Mouse (Mus musculus): ENCODE measurements around the gene Snai1.

Snai1 gene

DNA sequence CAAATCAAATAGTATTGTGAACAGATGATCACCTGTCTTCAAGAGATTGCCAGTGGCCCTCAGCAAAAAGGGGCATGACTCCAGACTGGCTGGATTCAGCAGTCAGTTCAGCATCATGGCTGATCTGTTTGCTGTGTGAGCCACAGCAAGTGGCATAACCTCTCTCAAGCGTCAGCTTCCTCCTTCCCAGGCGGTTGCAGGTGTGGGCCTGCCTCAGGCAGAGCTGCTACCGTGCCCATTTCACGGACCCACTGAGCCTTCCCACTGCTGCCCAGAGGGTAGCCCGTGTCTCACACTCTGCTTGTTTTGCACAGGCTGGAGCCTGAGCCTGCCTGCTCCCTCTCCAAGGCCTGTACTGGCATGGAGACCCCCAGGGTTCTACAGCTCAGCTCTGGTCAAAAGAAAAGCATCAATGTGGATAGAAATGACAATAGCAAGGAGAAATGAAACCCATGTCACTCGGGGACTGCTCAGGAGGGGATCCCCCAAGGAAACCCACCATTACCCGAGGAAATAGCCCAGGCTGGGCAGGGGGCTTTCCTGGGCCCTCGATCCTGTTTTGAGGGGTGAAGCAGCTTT is 13.4 kb downstream of the Snai1 start:
- DNase-seq = peak; percentile 50 to 64

DNA sequence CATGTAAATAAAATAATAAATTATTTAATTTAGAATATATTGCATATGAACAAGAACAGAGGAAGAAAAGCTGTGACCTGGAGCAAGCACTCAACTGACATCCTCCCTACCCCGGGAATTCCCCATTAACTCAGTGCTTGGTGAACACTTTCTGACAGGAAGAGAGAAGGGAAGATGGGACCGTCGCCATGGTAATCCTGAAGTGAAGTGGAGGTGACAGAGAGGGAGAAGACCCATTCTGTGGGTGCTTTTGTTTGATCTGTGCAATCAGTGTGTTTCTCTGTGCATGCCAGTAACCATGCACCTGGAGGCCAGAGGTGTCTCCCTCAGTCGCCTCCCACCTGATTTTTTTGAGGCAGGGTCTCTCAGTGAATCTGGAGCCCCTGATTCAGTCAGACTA is 14.3 kb downstream of the Snai1 start:
- DNase-seq = no peak

DNA sequence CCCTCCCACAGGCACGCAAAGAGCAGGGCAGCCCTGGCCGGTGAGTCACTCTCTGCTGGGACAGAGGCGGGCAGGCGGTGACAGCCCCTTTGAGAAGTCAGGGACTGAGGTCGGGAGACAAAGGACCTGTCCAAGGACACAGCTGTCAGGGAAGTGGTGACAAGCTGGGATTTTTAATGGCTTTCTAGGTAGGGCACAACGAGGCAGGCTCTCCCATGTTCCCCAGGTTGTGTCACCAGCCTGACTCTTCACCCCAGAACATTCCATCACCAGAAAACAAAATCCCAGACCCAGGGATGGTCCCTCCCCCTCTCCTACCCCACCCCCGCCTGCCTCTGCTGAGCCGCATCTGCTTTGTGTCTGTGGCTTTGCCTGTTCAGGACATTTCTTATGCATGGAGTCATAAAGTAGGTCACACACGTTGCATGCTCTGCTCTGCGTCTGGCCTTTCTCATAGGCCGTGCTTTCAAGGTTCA is 15.0 kb downstream of the Snai1 start:
- peak; percentile 39 to 56 for DNase-seq

DNA sequence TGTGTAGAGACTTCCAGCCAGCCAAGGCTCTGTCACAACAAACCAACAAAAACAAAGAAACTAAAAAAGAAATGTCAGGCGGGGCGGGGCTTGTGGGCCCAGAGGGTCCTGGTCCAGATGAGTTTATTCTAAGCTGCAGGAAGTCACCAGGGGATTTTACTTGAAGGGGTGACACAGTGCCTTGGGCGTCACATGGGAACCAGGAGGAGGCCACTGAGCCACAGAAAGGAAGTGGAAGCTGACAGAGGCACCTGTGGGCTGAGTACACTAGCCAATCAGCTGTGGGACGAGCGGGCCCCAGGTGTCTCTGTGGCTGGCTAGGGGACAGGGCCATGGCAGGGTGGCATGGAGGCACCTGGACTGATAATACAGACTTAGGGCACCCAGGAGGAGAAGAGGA is 17.8 kb downstream of the Snai1 start:
- DNase-seq = peak; percentile 44 to 69

DNA sequence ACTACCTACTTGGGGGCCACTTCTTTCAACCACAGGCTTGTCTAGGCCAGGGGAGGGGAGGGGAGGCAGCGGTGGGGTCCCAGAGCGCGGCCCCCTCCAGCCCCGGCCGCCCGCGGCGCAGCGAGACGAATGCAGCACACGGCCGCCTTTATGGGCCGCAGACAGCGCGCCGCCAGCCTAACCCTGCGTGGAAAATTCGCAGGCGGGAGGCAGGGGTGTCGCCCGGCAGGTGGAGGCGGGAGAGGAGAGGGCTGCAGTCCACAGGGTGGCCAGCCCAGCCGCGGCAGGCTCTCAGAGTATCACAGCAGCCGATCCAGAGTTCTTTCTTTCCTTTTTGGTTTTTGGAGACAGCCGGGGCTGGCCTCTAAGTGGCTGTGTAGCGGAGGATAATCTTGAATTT is 21.4 kb downstream of the Snai1 start:
- DNase-seq = no peak

DNA sequence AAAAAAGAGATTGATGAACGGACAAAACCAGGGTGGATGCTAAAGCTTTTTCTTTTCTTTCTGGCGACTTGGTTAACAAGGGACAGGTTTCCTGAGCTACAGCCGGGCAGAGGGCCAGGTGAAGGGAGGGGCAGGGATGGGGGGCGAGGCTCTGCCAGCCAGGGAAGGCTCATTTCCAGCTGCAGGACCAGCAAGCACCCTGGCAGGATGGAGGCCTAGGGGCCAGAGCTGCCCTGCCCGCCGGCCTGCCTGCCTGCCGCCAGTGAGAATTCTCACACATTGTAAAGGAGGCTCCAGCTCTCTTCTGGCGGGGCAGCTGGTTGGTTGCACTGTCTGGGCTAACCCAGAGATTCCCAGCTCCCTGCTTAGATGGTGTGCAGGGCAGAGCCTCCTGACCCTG is 24.1 kb downstream of the Snai1 start:
- DNase-seq = no peak

DNA sequence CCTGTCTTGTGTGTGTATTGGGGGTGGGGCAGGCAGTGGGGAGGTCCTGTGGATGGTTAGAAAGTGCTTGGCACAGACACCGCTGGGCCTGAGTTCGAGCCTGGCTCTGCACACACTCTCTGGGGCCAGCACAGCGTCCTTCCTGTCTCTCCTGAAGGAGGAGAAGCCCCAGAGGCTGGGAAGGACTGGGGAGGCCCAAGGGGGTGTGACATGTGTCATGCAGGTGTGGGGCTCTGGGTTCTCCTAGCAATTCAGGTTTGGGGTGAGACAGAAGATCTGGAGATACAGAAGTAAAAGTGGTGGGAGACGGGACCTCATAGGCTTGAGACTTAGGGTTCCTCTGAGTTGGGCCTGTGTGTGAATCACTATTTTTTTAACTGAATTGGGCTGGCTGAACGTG is 25.0 kb downstream of the Snai1 start:
- no peak for DNase-seq

DNA sequence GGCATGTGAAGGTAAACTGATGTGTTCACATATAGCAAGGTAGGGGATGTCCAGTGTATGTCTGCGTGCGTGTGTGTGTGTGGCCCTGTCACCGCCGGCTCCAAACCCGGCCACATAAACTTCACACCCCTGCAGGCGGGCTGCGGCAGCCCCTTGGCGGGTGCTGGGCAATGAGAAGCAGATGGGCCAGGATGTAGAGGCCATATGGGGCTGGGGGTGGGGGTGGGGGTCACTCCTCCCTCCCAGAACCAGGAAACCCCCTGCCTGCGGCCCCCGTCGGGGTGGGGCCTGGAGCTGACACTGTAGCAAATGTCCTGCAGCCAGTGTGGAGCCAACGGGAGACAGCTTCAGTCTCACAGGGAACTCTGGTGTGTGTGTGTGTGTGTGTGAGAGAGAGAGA is 25.7 kb downstream of the Snai1 start:
- DNase-seq = no peak

DNA sequence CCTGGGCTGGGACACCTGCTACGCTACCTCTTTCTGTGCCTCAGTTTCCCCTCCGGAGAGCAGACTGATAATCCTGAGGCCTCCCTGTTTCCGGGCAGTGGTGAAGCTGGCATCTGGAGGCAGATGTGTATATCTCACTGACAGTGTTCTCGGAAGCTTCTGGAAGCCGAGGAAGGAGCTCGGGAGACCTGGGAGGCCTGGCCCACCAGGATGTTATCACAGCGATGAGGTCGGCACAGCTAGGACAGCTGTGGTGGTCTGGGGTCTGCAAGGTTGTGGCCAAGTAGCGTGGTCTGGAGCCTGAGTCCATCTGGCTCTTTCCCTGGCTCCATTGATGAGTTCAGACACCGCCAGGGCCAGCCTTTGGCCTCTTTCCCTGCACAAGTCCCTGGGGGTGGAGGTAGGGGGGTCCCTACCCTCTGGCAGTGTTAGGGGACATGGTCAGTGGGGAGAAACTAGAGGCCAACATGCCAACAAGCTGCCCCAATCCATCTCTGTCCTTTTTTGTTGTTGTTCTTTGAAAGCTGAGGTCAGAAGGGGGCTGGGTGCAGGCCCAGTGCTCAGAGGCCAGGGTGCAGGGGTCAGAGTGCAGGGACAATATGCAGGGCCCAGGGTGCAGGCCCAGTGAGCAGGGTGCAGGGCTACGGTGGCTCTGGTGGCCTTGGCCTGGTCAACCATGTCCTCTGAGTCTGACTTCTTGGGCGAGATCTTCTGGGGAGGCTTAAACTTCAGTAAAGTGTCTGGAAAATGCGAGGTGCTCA is 26.7 kb downstream of the Snai1 start:
- no peak for DNase-seq

DNA sequence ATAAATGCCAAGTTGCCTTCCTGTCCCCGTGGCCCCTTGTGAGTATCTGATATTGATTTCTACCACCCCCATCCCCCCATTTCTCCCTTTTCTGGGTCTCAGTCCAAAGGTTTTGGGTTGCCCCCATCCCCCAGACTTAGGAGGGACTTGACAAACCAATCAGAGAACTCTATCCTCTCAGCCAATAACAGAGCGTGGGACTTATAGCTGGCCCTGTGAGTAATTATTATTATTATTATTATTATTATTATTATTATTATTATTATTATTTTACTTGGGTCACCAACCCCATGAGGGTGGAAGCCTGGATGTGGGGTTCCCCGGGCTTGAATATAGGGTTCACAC is 27.3 kb downstream of the Snai1 start:
- no peak for DNase-seq

DNA sequence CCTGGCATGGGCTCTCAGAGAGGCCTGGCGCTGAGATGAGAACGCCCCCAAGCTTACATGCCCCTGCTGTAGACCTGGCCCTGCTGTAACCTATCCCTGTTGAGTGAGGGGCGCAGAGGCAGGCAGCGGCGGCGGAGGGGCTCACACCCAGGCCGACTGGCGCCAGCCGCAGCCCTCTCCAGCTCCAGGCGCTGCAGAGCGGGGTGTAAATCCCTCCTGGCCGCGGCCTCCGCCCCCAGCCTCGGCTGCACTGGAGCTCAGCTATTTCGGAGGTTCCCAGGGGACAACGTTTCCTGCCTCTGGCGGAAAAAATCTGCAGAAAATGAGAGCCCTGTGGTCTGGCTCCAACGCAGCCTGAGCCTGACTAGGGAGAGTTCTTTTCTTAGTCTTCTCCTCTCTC is 27.7 kb downstream of the Snai1 start:
- DNase-seq = no peak

DNA sequence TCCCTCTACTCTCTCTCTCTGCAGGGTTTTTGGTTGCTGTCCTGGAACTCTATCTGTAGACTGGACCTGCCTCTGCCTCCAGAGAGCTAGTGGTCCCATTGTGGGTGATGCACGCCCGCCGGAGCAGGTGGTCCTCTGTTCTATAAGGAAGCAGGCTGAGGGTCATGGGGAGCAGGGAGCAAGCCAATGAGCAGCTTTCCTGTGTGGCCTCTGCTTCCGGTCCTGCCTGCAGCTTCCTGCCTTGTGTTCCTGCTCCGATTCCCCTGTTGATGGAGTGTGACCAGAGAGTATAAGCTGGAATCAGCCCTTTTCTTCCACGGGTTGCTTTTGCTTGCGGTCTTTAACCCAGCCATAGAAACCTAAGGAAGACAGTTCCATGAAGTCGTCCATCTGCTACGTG is 30.1 kb downstream of the Snai1 start:
- DNase-seq = no peak

DNA sequence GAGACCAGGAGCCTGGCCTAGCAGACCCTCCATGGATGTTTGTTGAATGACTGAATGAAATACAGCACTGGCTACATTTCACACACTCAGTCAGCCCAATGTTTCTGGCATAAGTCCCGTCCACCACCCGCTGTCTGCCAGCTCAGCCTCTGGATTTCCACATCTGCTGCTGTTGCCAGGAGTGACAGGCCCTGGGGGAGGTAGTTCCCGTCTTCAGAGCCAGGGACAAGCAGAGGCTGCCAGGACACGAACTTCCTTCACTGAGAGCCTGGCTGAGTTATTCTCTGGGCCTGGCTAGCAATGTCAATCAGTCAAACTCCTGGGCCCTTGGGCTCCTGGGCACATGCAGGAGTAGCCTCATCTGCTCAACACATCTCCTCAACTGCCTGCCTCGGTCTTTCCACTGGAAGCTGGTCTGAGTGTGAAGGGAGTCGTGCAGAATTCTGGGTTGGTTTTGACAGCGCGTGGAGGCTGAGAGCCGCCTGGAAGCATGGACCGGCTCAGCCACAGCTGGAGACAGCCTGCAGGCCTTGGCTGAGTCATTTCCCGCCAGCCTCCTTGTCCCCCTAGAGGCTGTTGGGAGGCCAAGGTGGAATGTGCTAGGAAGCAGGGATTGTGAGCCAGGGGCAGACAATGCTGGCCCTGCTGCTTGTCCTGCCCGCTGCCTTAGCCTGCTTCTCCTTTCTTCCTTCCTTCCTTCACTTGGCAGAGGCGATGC is 32.1 kb downstream of the Snai1 start:
- no peak for DNase-seq

DNA sequence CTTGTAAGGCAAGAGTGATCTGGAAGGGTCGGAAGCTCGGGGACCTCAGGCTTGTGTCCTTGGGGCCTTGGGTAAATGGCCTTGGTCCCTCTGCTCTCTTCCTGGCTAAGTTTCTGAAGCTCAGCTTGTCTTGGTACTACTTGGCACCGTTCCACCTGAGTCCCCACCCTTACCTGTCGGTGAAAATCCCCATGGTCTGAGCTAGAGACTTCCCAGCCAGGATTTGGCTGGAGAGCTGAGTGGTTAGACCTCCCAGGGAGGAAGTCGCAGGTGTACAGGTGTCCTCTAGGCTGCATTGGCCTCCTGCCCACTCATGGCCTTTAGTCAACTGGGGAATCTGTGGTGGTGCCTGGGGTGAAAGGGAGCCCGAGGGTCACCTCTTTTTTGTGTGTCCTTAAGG is 32.8 kb downstream of the Snai1 start:
- DNase-seq = no peak

DNA sequence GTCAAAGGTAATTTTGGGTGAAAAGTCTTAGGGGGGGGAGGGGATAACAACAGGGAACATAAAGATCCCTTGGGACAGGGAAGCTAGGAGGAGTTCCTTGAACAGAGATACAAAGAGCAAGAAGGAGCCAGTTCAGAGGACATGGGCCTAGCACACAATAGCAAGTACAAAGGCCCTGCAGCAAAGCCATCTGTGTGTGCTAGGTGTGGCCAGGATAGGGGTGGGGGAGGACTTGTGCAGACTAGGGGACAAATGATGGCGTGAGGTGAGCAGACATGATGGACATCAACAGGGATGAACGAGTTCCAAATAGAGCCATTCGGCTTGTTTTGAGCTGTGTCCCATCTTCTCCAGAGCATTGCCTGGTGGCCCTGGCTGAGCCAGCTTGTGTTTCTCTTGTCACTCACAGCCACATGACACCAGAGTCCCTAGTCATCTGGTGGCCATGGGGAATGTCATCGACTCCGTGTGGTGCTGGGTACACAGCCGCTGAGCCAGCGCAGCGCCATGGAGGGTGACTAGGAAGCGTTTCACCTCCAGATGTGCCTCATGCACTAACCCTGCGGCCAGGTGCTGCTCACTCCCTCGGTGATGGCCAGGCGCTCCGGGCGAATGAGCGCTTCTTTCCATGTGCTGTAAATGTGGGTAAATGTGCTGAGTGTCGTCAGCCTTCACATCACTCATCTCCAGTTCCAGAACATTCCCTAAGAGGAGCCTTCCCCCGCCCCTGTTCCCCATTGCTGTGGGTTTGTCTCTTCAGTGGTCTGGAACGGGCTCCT is 33.6 kb downstream of the Snai1 start:
- DNase-seq = no peak

DNA sequence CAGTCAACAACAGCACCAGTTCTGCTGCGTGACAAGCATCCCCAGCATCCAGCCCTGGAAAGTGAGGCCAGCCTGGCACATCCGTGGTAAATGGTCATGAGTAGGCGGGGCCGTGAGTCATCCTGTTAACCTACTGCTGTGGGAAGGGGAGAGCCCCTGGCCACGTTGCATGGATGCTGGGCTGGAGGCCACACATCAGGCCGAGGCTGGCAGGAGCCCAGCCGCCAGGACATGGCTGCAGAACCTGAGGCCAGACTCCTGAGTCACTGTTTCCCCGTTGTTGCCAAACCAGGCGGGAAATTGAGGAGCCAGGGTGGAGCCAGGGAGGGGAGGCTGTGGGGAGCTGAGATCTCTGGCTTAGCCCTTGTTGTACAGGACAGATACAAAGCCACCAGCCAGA is 36.8 kb downstream of the Snai1 start:
- no peak for DNase-seq

DNA sequence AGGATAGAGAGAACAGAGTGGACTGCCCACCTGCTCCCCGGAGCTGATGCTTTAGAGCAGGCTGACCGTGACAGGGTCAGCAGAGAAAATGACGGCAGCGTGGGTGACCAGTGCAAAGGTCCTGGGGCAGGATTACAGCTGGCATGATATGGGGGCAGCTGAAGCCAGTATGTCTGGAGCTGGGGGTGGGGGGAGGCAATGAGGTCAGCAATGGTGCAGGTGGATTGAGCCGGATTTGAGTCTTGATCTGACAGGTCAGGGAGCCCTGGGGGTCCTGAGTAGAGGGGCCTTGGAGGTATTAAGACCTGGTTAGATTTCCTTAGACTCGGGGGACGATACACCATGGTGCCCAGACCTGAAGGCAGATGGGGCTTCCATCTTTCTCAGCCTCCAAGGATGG is 37.6 kb downstream of the Snai1 start:
- no peak for DNase-seq

DNA sequence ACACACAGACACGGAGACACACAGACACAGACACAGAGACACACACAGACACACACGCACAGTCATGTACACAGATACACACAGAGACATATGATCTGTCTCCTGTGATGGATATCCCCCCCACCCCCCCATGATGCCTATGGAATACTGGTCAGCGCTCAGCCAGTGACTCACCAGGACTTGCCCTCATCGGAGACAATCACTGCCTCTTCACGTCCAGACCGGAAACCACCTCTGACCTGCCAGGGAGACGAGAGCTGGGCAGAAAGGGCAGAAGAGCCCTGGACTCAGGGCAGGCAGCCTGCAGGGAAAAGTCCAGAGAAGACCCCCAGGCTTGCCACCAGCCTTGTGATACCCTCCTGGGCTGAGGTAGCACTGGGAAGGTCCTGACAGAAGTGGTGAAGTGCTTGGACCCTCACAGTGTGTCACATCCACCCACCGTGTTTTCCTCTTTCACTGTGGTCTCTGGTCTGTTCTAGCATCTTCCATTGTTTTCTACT is 38.2 kb downstream of the Snai1 start:
- no peak for DNase-seq

DNA sequence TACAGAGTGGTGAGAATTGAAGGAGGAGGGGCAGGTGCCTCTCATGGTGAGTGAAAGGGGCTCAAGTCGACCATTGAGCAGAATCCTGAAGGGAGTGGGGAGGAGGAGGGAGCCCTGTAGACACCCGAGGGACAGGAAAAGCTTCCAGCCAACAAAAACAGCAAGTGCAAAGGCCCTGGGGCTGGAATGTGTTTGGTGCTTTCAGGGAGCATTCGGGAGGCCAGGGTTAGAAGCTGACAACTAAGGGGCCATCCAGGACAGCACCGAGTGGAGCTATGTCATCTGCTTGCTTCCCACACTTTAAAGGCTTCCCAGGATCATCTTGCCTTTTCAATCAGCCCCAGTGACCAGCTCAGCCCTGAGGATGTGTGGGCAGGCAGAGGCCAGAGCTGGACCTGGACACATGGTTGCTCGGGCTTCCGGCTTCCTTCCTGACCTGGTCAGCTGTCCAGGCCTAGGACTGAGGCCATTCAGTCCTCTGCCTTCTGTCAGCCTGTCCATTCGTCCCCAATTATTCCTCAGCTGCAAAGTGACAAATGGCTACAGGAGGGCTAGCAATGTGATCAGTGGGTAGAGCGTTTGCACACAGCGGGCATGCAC is 39.3 kb downstream of the Snai1 start:
- no peak for DNase-seq

DNA sequence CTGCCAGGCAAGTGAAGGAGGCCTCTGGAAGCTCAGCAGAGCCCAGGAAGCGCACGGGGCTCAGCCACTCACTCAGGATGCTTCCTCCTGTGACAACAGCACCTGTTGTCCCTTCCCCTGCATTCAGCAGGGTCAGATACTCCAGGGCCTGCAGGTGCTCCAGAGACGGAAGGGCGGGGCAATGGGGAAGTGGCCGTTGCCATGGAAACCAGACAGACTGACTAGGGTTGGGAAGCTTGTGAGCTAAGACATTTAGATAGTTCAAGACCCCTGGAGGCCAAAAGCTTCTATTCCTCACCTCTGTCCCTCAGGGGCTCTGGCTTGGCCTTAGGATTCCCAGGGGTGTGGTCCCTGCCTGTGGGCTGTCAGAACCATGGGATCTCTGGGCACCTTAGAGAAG is 40.5 kb downstream of the Snai1 start:
- peak; percentile 59 to 80 for DNase-seq

DNA sequence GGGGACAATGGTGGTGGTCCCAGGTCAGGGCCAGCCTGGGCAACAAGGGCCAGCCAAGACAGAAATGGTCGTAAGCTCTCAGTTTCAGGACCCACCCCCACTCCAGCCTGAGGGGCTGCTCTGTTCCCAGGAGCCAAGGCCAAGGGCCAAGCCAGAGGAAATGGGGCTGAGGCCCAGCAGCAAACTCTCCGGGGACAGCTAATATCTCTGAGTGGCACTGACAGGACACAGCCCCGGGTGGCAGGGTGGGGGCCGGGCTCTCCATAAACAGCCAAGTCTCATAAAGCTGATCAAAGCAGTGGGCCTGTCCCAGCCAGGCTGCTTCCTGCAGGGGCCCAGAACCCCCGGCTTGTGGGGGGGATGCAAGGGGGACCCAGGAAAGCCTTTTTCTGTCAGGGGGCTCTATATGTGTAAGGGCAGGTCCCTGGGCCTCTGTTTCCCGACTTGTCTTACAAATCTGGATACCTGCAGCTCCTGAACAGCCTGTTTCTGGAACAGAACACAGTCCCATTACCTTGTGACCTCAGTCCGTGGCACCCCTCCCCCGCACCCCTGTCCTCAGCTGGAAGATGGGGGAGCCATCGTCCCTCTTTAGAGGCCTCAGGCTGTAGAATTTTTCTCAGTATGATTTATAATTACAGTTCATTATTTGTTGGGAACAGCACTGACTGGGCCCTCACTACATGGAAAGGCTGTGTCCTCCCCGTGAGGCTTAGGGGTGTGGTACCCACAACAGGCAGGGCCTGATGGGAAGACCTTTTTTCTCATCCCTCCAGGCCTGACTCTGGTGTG is 45.4 kb downstream of the Snai1 start:
- no peak for DNase-seq

DNA sequence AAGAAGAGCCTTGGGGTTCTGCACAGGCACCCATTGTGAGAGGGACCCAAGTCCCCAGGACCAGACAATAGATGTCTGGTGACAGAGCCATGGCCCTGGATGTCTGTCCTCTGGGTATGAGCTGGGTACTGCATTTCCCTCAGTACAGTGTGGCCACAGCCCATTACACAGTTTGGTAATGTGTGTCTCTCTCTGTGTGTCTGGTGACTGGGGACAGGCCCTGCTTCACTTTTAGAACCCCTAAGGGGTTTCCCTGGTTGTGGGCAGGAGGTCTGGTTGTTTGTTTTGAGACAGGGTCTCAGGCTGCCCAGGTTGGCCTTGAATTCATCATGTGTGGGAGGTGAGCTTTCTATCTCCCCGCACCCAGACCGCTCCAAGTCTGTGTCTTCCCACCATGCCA is 47.3 kb downstream of the Snai1 start:
- DNase-seq = no peak

All from thymus, postnatal 36 days (tissue).